Mouse (Mus musculus): ENCODE results near the gene Ccdc184. TPM values are rescaled to one million over a fixed set of nuclear protein-coding genes. Genes with fewer than 3 reads are reported as not detected.

Ccdc184 gene
- polyA plus RNA-seq, 1 experiment from 2014 or later: 12.7 TPM

DNA sequence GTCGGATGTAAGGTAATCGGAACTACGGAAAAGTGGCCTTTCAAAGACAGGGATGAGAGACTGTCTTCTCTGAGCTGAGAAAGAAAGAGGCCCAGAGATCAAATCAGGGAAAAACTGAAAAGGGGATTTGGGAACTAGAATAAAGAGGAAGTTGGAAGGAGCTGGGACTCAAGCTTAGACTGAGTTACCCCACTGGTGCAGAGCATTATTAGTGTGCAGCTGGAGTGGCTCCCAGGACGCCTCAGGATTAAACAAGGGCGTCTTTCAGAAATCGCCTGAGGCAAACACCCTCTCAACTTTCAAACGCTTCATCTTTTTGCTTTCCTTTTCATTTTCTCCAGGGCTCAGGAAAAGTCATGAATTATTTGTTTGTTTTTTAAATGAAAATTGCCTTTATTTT lies 14.0 kb upstream of the Ccdc184 start:
- H3K4me2 ChIP-seq: no peak overlapping the region
- 72% methylated on average over 7 of the region's 7 CpGs for WGBS
- no peaks in the 10 kb centered on the region for H3K9me3 ChIP-seq (ENCODE audit: control insufficient read depth, low read length)
- H3K9ac ChIP-seq (ENCODE audit: low read length): no peak overlapping the region
- H3K4me1 ChIP-seq (ENCODE audit: control insufficient read depth, insufficient read depth, low read length): no peaks in the 10 kb centered on the region
- DNase-seq (ENCODE audit: low spot score, missing footprints): peak; percentile 75
- ATAC-seq (ENCODE audit: low FRiP score): no peak
- H3K4me3 ChIP-seq (ENCODE audit: low read depth, low read length): no peak overlapping the region
- H3K36me3 ChIP-seq (ENCODE audit: control insufficient read depth, insufficient read depth, low read length): no peaks in the 10 kb centered on the region
- H3K27ac ChIP-seq (ENCODE audit: low read depth, low read length): no peak overlapping the region
- no peaks in the 10 kb centered on the region for H3K27me3 ChIP-seq (ENCODE audit: control insufficient read depth, insufficient read depth, low read length)

DNA sequence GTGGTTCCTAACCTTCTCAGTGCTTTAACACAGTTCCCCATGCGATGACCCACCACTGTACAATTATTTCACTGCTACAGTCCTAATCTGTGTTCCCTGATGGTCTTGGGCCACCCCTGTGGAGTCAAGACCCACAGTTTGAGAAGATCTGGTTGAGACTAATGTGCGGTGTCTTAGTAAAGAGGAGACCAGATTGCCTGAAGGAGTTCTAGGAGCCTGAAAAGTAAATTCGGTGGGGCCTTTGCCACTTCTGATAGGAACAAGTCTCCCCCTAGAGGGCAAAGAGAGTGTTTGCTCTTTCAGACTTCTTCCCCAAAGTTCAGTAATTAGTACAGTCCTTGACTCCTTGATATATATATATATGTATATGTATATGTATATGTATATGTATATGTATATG lies 13.3 kb upstream of the Ccdc184 start:
- H3K36me3 ChIP-seq (ENCODE audit: control insufficient read depth, insufficient read depth, low read length): no peaks in the 10 kb centered on the region
- ATAC-seq (ENCODE audit: low FRiP score) (0 out of 2 replicates have a peak, but pooled peaks have one; percentile 16), DNase-seq (ENCODE audit: low spot score, missing footprints) (peak; percentile 91)
- H3K9me3 ChIP-seq (ENCODE audit: control insufficient read depth, low read length): no peaks in the 10 kb centered on the region
- H3K4me1 ChIP-seq (ENCODE audit: control insufficient read depth, insufficient read depth, low read length): no peaks in the 10 kb centered on the region
- no peak overlapping the region for H3K4me2 ChIP-seq
- no peak overlapping the region for H3K9ac ChIP-seq (ENCODE audit: low read length)
- 34% methylated on average over 3 of the region's 3 CpGs for WGBS
- H3K27me3 ChIP-seq (ENCODE audit: control insufficient read depth, insufficient read depth, low read length): no peaks in the 10 kb centered on the region
- H3K27ac ChIP-seq (ENCODE audit: low read depth, low read length): no peak overlapping the region
- no peak overlapping the region for H3K4me3 ChIP-seq (ENCODE audit: low read depth, low read length)

DNA sequence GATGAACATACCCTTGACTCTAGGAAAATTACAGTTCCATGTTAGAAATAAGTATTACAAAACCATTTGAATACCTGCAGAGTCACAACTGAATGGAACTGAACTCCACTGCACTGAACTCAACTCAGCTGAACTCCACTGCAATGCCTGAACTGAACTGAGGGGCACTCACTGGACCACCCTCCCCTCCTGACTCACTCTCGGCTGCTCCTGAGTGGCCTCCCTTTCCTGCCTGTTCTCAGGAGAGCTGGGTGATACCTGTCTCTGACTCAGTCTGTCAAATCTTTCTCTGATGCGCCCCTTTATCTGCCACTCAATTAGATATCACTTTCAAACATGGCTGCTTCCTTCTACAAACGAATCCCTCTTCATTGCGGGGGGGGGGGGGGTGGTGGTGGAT lies 12.8 kb upstream of the Ccdc184 start:
- 70% methylated on average over 3 of the region's 4 CpGs for WGBS

DNA sequence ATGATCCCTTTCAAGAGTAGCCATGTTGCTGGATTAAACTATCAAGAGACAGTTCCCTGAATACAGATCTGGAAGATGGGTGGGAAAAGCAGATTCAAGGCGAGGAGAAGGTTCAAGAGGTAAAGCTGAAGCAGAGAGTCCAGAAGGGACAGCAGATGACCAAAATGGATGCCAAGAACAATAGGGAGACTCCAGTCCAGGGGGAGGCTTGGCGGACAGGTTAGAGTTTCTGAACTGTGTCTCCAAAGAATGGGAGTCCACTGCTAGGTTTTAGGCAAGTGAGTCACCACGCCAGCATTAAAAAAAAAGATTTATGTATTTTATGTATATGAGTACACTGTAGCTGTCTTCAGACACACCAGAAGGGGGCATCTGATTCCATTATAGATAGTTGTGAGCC lies 12.3 kb upstream of the Ccdc184 start:
- no peaks in the 10 kb centered on the region for H3K27me3 ChIP-seq (ENCODE audit: control insufficient read depth, insufficient read depth, low read length)
- 82% methylated on average over 3 of the region's 3 CpGs for WGBS
- no peak overlapping the region for H3K4me2 ChIP-seq
- no peaks in the 10 kb centered on the region for H3K4me1 ChIP-seq (ENCODE audit: control insufficient read depth, insufficient read depth, low read length)
- no peaks in the 10 kb centered on the region for H3K36me3 ChIP-seq (ENCODE audit: control insufficient read depth, insufficient read depth, low read length)
- no peak overlapping the region for H3K27ac ChIP-seq (ENCODE audit: low read depth, low read length)
- no peaks in the 10 kb centered on the region for H3K9me3 ChIP-seq (ENCODE audit: control insufficient read depth, low read length)
- DNase-seq (ENCODE audit: low spot score, missing footprints) (peak; percentile 64), ATAC-seq (ENCODE audit: low FRiP score) (no peak)
- H3K9ac ChIP-seq (ENCODE audit: low read length): no peak overlapping the region
- no peak overlapping the region for H3K4me3 ChIP-seq (ENCODE audit: low read depth, low read length)

More for the DNA sequence above, 12.8 kb upstream of the Ccdc184 start:
- Histone ChIP-seq H3K36me3 (ENCODE audit: control insufficient read depth, insufficient read depth, low read length) (no peaks in the 10 kb centered on the region), H3K9ac (ENCODE audit: low read length) (no peak overlapping the region), H3K27ac (ENCODE audit: low read depth, low read length) (no peak overlapping the region), H3K27me3 (ENCODE audit: control insufficient read depth, insufficient read depth, low read length) (no peaks in the 10 kb centered on the region), H3K4me2 (no peak overlapping the region), H3K4me3 (ENCODE audit: low read depth, low read length) (no peak overlapping the region), H3K4me1 (ENCODE audit: control insufficient read depth, insufficient read depth, low read length) (no peaks in the 10 kb centered on the region), H3K9me3 (ENCODE audit: control insufficient read depth, low read length) (no peaks in the 10 kb centered on the region)
- DNase-seq (ENCODE audit: low spot score, missing footprints): peak; percentile 82
- ATAC-seq (ENCODE audit: low FRiP score): no peak

DNA sequence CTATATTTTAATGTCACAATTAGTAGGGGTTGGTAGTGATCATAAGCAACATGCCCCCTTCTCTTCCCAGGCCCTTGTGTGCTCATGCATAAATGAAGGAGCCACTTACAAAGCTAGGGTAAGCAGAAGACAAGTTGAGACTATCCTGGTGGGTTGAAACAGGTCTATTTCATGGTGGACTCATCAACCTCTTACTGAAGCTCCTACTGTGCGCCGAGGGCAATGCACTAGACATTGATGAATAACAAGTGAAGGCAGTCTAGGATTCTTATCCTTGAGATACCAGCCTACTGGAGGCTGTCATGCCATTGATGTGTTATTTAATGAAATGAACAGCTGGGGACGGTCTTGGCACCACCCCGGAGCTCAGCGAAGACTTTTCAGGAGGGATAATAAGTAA lies 11.7 kb upstream of the Ccdc184 start:
- DNase-seq (ENCODE audit: low spot score, missing footprints): no peak
- H3K4me1 ChIP-seq (ENCODE audit: control insufficient read depth, insufficient read depth, low read length): no peaks in the 10 kb centered on the region
- WGBS: 90% methylated on average over 5 of the region's 5 CpGs
- H3K9me3 ChIP-seq (ENCODE audit: control insufficient read depth, low read length): no peaks in the 10 kb centered on the region
- no peak for ATAC-seq (ENCODE audit: low FRiP score)
- no peak overlapping the region for H3K27ac ChIP-seq (ENCODE audit: low read depth, low read length)
- H3K9ac ChIP-seq (ENCODE audit: low read length): no peak overlapping the region
- no peaks in the 10 kb centered on the region for H3K36me3 ChIP-seq (ENCODE audit: control insufficient read depth, insufficient read depth, low read length)
- H3K4me2 ChIP-seq: no peak overlapping the region
- no peak overlapping the region for H3K4me3 ChIP-seq (ENCODE audit: low read depth, low read length)
- no peaks in the 10 kb centered on the region for H3K27me3 ChIP-seq (ENCODE audit: control insufficient read depth, insufficient read depth, low read length)

DNA sequence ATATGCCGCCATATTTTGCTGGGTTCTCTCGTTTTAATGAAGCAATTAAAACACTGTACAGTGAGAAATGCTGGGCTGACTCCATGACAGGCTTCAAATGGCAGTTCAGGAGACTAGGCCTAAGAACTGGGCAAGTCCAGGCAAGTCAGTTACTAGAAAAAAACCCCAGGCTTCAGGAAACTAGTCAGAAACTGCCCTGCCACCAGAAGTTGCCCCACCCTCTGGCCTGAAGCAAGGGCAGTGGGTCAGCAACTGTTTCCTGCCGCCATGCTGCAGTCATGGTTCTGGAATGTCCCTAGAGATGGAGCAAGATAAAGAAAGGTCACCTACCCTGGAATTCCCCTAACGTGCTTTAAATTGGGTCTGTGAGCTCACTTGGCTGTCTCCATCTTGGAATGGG lies 11.0 kb upstream of the Ccdc184 start:
- H3K4me1 ChIP-seq (ENCODE audit: control insufficient read depth, insufficient read depth, low read length): no peaks in the 10 kb centered on the region
- no peak overlapping the region for H3K27ac ChIP-seq (ENCODE audit: low read depth, low read length)
- no peak overlapping the region for H3K9ac ChIP-seq (ENCODE audit: low read length)
- ATAC-seq (ENCODE audit: low FRiP score): no peak
- H3K36me3 ChIP-seq (ENCODE audit: control insufficient read depth, insufficient read depth, low read length): no peaks in the 10 kb centered on the region
- DNase-seq (ENCODE audit: low spot score, missing footprints): peak; percentile 41
- H3K9me3 ChIP-seq (ENCODE audit: control insufficient read depth, low read length): no peaks in the 10 kb centered on the region
- H3K4me2 ChIP-seq: no peak overlapping the region
- 82% methylated on average over 4 of the region's 4 CpGs for WGBS
- no peak overlapping the region for H3K4me3 ChIP-seq (ENCODE audit: low read depth, low read length)
- no peaks in the 10 kb centered on the region for H3K27me3 ChIP-seq (ENCODE audit: control insufficient read depth, insufficient read depth, low read length)

DNA sequence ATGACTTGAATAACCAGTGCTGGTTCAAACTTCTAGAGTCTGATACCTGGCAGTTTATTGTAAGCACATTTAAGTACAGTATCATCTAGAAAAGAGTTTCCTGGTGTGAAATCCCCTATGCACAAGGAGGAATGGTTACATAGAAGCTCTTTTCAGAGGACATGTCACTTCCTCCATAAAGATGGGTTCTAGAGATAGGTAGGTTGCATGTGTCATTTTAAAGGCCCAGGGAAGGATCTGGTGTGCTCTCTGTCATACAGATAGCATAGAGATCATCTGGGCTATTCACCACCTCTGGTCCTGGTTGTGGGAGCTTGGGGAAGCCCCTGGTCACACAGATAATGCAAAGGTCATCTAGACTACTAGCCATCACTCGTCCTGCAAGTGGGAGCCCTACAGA lies 9.7 kb upstream of the Ccdc184 start:
- H3K4me1 ChIP-seq (ENCODE audit: control insufficient read depth, insufficient read depth, low read length): no peaks in the 10 kb centered on the region
- no peaks in the 10 kb centered on the region for H3K9me3 ChIP-seq (ENCODE audit: control insufficient read depth, low read length)
- H3K27ac ChIP-seq (ENCODE audit: low read depth, low read length): no peak overlapping the region
- peak; percentile 2 for DNase-seq (ENCODE audit: low spot score, missing footprints)
- no peaks in the 10 kb centered on the region for H3K27me3 ChIP-seq (ENCODE audit: control insufficient read depth, insufficient read depth, low read length)
- no peak overlapping the region for H3K9ac ChIP-seq (ENCODE audit: low read length)
- no peak overlapping the region for H3K4me2 ChIP-seq
- H3K4me3 ChIP-seq (ENCODE audit: low read depth, low read length): no peak overlapping the region
- 68% methylated on average over 1 of the region's 1 CpGs for WGBS
- no peaks in the 10 kb centered on the region for H3K36me3 ChIP-seq (ENCODE audit: control insufficient read depth, insufficient read depth, low read length)
- no peak for ATAC-seq (ENCODE audit: low FRiP score)

DNA sequence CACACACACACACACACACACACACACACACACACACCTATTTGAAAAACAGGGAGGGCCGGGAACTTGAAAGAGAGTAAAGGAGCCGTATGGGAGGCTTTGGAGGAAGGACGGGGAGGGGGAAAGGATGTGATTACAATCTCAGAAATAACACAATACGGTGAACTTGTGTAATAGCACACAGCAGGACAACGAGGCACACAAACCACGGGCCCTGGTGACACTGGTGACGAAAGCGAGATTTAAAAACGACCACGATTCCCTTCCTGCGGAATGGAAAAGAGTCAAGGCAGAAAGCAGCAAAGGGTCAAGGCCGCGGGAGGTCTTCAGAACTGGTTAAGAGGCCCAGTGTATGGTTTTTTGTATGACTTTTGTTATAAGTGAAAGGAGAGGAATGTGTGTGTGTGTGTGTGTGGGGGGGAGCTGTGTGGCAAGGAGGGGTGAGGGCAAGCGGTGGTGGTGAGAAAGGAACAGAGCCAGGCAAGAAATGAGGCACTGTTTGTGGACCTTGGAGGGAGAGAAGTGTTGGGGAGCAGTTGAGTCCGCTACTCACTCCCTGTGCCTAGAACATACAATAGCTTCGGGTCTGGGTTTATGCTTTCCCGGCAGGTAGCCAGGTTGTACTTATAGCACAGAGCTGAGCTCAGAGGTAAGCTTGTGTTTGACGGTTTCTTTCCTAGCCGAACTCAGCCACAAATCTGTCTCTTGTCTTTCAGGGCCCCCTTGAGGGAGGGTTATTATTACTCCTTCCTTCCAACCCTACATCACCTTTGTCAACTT lies 5.7 kb upstream of the Ccdc184 start:
- no peak for ATAC-seq (ENCODE audit: low FRiP score)
- H3K4me3 ChIP-seq (ENCODE audit: low read depth, low read length): no peak overlapping the region
- H3K9ac ChIP-seq (ENCODE audit: low read length): no peak overlapping the region
- no peak overlapping the region for H3K27ac ChIP-seq (ENCODE audit: low read depth, low read length)
- H3K9me3 ChIP-seq (ENCODE audit: control insufficient read depth, low read length): no peaks in the 10 kb centered on the region
- H3K4me1 ChIP-seq (ENCODE audit: control insufficient read depth, insufficient read depth, low read length): no peaks in the 10 kb centered on the region
- no peak overlapping the region for H3K4me2 ChIP-seq
- H3K27me3 ChIP-seq (ENCODE audit: control insufficient read depth, insufficient read depth, low read length): no peaks in the 10 kb centered on the region; the same call in 1 of the 2 replicates
- H3K36me3 ChIP-seq (ENCODE audit: control insufficient read depth, insufficient read depth, low read length): no peaks in the 10 kb centered on the region
- DNase-seq (ENCODE audit: low spot score, missing footprints): peak; percentile 66
- 71% methylated on average over 19 of the region's 19 CpGs for WGBS

DNA sequence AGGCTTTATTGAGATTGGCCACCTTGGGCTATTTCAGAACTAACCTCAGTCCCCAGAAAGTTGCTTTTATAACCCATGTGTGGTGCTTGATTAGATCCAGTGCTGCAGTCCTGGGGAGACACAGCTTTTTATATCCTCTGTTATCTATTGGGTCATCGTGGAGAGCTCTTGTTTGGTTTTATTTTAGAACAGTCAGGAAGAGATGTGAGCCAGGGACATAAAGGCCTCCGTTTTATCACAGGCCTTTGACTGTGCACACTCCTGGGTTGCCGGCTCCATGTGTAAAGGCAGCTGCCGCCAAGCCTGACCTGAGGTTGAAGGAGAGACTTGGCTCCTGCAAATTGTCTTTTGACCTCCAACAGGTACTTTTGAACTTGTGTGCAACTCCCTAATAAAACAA lies 4.4 kb upstream of the Ccdc184 start:
- DNase-seq (ENCODE audit: low spot score, missing footprints) (no peak), ATAC-seq (ENCODE audit: low FRiP score) (no peak)
- WGBS: 87% methylated on average over 4 of the region's 4 CpGs
- Histone ChIP-seq H3K4me2 (no peak overlapping the region), H3K9me3 (ENCODE audit: control insufficient read depth, low read length) (no peaks in the 10 kb centered on the region), H3K4me1 (ENCODE audit: control insufficient read depth, insufficient read depth, low read length) (peaks cover 5% of the 10 kb centered on the region), H3K36me3 (ENCODE audit: control insufficient read depth, insufficient read depth, low read length) (no peaks in the 10 kb centered on the region), H3K27me3 (ENCODE audit: control insufficient read depth, insufficient read depth, low read length) (no peaks in the 10 kb centered on the region; the same call in 1 of the 2 replicates), H3K4me3 (ENCODE audit: low read depth, low read length) (no peak overlapping the region), H3K27ac (ENCODE audit: low read depth, low read length) (no peak overlapping the region), H3K9ac (ENCODE audit: low read length) (no peak overlapping the region)
